Mouse (Mus musculus): ENCODE data around the gene B4galt2.

The B4galt2 gene

GRCm38 (mm10) chr4:117831920-117832691, 51.2 kb downstream of the B4galt2 start:
- DNase-seq, result peak in 1 of 2 experiments; percentile 80

DNA sequence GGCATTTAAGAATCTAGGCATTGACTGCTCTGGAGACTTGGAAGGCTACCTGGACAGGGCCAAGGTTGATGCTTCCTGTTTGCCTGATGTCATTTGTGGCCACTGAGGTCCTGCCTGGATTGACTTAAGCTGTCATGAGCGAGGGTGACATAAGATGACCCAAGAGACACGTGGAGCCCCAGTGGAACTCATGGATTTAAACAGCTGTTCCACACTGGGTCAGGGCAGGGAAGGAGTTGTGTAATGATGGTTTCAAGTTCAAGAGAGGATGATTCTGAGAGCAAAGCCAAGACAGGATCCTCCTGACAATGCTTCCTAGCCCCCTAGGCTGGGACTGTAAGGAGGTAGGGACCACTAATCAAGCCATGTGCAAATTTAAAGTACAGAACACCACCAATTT, 51.8 kb downstream of the B4galt2 start:
- no peak for DNase-seq

DNA sequence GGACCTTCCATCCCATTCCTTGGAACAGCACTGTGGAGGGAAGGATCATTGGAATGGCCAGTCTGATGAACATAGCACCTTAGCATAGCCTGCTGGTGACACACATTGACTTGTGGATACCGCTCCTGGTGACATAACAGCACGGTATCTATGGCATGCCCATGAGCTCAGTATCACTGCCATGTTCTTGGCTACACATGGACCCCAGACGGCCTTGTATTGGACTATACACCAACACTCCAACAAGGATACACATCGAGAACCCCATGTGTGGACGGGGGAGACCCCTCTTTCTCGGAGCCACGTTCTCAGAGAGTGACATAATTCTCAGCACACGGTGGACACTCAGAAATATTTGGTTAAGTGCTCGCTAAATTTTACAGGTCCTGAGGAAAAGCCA, 52.5 kb downstream of the B4galt2 start:
- no peak for DNase-seq

- DNase-seq, result peak in 1 of 2 experiments; percentile 52
These were observed 53.1 kb downstream of the B4galt2 start for GRCm38 (mm10) chr4:117830124-117830551.

DNA sequence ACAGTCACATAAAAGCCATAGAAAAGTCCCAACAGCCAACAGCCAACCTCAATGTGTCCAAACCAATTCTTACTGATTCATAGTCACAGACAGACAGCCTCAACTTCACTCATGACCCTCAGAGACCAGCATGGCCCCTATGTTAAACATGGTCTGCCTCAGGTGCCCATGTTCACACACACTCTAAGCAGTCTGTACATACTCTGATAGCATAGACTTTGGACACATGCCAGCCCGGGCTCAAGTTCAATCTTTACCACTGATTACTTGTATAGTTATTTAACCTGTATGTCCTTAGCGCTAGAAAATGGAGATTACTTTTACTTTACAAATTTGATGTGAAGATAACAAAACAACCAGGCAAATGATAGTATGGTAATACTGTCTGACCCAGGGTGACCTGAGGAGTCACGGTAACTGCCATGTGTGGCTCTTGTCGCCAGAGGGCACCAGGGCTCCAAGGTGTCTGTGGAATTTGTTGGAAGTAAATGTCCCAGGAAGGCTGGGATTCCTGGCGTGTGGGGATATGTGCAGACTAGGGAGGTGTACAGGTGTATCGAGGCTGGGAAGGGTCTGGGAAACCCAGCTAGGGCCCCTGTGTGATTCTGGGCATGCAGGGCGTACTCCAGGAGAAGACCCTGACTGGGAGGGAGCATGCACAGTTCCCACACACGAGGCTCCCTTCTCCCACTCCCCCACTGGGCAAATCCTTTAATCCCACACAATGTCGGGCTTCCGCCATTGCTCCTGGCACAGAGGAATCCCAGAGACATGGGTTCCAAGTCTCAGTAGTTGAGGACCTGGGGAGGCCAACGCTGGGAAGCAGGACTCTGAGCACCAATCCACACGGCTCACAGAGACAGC, 53.8 kb downstream of the B4galt2 start:
- DNase-seq, result peak; percentile 64 to 84

DNA sequence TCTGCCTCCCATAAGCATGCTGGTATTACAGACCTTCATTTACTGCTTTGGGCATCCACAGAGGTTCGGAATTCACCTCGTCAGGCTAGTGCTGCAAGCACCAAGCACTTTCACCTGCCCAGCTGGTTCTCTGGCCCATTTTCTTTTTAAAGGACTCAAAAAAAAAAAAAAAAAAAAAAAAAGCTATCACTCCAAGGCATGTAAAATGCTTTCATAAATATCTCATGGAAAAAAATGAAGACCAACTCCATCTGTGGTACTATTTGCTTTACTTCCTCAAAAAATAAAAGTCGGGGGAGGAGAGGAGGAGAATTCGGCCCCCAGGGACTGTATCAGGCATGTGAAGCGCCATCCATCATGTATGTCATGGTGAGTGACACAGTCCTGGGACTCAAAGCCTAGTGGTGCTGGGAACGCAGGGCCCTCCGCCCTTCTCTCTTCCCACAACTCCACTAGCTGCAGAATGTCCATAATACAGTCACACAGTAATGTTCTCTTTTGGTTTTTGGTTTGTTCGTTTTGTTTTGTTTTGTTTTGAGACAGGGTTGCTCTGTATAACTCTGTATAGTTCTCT, 54.6 kb downstream of the B4galt2 start:
- no peak for DNase-seq
